Mouse (Mus musculus) frontal cortex, postnatal 36 days (tissue): ENCODE measurements at regions not wholly inside any gene's neighbourhood (a gene's known extent, or its start where the extent isn't known, plus 50 kb on each side); places are given as distances from the start of the nearest gene placed in this dataset.

Source experiments
- DNase-seq, 2 experiments: peaks; one replicate each; pipeline ENCODE4 v3.0.0; 2022; ENCODE audit warnings: low spot score in 2 of 2

DNA sequence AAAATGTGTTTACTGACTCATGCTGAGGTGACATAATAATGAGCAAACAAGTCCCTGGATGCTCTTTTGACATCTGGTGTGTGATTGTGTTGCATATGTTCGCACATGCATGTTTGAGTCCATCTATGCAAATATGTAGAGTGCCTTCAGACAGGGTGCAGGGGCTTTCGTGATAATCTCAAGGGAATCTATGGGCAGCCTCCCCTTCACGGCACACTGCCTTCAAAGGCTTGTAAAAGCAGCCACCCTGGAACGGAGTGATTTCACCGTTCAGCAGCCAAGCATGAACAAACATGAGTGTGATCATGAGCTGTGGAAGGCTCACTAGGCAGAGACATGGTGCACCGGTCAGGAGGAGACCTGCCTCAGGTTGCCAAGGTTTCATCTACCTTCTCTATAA lies 57.1 kb upstream of the Mbip start:
- no peak for DNase-seq

DNA sequence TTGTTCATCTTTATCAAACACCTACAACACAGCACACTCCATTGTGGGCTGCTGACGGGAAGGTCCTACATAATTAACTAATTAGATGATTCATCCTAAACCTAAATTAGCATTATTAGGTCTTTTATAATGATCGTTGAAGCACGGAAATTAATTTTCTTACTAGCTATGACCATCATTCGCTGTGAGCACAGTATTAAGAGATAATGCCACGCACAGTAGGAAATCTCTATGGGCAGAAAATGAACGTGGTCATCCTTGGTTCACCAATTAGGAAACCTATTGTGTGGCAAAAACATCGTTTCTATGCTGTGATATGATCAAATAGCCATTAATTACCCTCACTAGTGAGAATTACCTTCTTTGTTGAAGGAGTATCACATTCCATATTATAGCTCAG lies 56.4 kb upstream of the Mbip start:
- no peak for DNase-seq
